Mouse (Mus musculus) liver, adult 2 months (tissue): ENCODE results near the gene Rara. TPM values are rescaled to one million over a fixed set of nuclear protein-coding genes. Genes with fewer than 3 reads are reported as not detected.

Source experiments
- DNase-seq: peaks from one replicate; pipeline ENCODE4 v3.0.0-alpha.2; 2011; ENCODE audit warnings: low read depth, low spot score; ENCODE audit errors: extremely low read depth
- H3K27ac ChIP-seq: fragments of 200-500 bp; replicated peaks from 2 replicates; pipeline ENCODE4 v1.5.1; 2012; ENCODE audit warnings: low read depth, mild to moderate bottlenecking, control low read depth, inconsistent platforms, low read length; ENCODE audit not compliant: insufficient read depth
- H3K27me3 ChIP-seq: fragments of 200-500 bp; 2 replicates; pipeline ENCODE4 v1.6.1; 2012; ENCODE audit warnings: mild to moderate bottlenecking, moderate library complexity, low read length, inconsistent platforms; ENCODE audit not compliant: control insufficient read depth, insufficient read depth
- H3K36me3 ChIP-seq: fragments of 200-500 bp; 2 replicates; pipeline ENCODE4 v1.6.1; 2012; ENCODE audit warnings: low read length, inconsistent platforms; ENCODE audit not compliant: control insufficient read depth, insufficient read depth
- H3K4me1 ChIP-seq: fragments of 200-500 bp; 2 replicates; pipeline ENCODE4 v1.6.1; 2011; ENCODE audit warnings: low read length; ENCODE audit not compliant: control insufficient read depth, insufficient read depth
- H3K4me3 ChIP-seq: fragments of 200-500 bp; 2 replicates; pipeline ENCODE4 v1.5.1; 2011; ENCODE audit warnings: low read depth, mild to moderate bottlenecking, control low read depth, low read length, moderate library complexity; ENCODE audit not compliant: insufficient read depth
- H3K79me2 ChIP-seq: fragments of 200-500 bp; 2 replicates; pipeline ENCODE4 v1.6.1; 2012; ENCODE audit warnings: inconsistent platforms, mild to moderate bottlenecking, low read length, moderate library complexity; ENCODE audit not compliant: control insufficient read depth, insufficient read depth
- H3K9ac ChIP-seq: fragments of 200-500 bp; 2 replicates; pipeline ENCODE4 v1.6.1; 2012; ENCODE audit warnings: low read depth, mild to moderate bottlenecking, control low read depth, inconsistent platforms, low read length
- CTCF ChIP-seq: fragments of 200-500 bp; IDR thresholded peaks from 2 replicates; pipeline ENCODE4 v1.5.1; 2011; ENCODE audit warnings: low read depth, low read length, control low read depth
- POLR2A ChIP-seq: fragments of 200-500 bp; IDR thresholded peaks from 2 replicates; pipeline ENCODE4 v1.6.1; 2011; ENCODE audit warnings: low read length, control low read depth; ENCODE audit not compliant: insufficient read depth; ENCODE audit errors: extremely low read depth
- WGBS: fragments of 180-500 bp; shearing (Covaris S2); methylation state at CpG from one replicate; pipeline ENCODE4 v1.1.7; 2018; 5-methylcytosine and 5-hydroxymethylcytosine counted together
- polyA plus RNA-seq: library from polyadenylated mRNA; depleted of rRNA; stranded (reverse); fragments of >200 nt; gene quantifications from 2 replicates; pipeline ENCODE4 v1.2.3, GENCODE M21; 2012
- total RNA-seq: library from RNA; depleted of rRNA; stranded (reverse); fragments of >200 nt; gene quantifications from 2 replicates; pipeline ENCODE4 v1.2.3, GENCODE M21; 2014

The Rara gene
- total and polyA plus RNA-seq, 2 experiments: 3.7 to 14.1 TPM

DNA sequence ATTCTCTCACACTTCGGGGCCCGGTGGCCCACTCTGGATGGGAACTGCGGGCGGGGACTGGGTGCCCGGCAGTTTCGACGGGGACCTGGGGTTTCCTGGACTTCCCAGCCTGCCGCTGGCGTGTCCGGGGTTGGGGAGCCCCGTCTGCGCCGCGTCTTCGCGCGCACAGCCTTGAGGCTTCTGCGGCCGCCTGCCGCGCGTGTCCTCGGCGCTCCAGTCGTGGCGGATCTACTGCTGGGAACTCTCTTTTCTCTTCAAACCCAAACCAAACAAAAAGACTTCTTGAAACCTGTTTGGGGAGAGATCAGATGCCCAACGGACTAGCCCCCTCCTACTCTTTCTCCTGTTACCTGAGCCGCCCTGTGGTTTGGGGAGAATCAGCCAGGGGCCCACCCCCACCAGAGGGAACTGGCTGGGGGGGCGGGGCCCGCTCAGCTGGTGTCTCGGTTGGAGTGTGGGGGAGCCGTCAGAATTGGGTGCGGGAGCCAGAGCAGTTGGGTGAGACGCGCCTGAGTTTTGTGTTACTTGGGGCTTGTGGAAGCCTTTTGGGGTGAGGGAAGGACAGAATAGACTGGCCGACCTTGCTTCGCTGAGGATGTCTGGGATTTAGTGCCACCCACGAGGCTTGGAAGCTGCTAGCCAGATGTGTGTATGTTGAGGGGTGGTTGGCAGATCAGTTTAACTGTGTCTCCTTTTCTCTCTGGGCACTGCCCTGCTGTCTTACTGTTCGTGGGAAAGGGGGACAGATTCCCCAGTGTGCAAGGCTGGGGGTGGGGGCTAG, 10.5 kb downstream of the Rara start:
- H3K36me3 ChIP-seq: no peaks in the 10 kb centered on the region
- H3K9ac ChIP-seq: peak overlapping the region; percentile 92
- DNase-seq: no peak
- H3K27me3 ChIP-seq: no peaks in the 10 kb centered on the region
- peaks cover 24% of the 10 kb centered on the region; the same call in 1 of the 2 replicates for H3K79me2 ChIP-seq
- TF ChIP-seq CTCF (no peak), POLR2A (no peak)
- H3K4me1 ChIP-seq: peaks cover 34% of the 10 kb centered on the region
- peak overlapping the region; percentile 62 for H3K4me3 ChIP-seq
- H3K27ac ChIP-seq: peak overlapping the region; percentile 71
- WGBS: under 1% methylated on average over 39 of the region's 39 CpGs

DNA sequence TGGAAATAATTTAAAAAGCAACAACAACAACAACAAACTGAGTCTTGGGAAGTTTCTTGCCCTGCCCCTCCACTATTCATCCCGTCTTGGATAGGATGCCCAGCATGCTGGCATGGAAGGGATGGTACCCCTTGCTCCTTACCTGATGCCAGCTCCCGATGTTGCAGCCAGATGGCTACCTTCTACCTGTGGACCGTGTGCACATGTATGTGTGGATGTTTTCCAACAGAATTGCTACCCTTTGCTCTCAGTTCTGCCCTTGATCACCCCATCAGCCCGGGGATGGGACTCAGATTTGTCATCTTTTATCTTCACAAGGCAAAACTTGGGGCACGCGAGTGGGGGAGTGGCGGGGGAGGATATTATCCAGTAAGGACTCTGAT, 11.1 kb downstream of the Rara start:
- Histone ChIP-seq H3K27me3 (no peaks in the 10 kb centered on the region), H3K4me3 (no peak overlapping the region; the same call in 1 of the 2 replicates), H3K4me1 (peaks cover 36% of the 10 kb centered on the region), H3K79me2 (peaks cover 27% of the 10 kb centered on the region; the same call in 1 of the 2 replicates), H3K36me3 (no peaks in the 10 kb centered on the region), H3K27ac (no peak overlapping the region), H3K9ac (no peak overlapping the region)
- 42% methylated on average over 7 of the region's 7 CpGs for WGBS
- no peak for DNase-seq
- TF ChIP-seq POLR2A: no peak
- no peak for TF ChIP-seq CTCF

DNA sequence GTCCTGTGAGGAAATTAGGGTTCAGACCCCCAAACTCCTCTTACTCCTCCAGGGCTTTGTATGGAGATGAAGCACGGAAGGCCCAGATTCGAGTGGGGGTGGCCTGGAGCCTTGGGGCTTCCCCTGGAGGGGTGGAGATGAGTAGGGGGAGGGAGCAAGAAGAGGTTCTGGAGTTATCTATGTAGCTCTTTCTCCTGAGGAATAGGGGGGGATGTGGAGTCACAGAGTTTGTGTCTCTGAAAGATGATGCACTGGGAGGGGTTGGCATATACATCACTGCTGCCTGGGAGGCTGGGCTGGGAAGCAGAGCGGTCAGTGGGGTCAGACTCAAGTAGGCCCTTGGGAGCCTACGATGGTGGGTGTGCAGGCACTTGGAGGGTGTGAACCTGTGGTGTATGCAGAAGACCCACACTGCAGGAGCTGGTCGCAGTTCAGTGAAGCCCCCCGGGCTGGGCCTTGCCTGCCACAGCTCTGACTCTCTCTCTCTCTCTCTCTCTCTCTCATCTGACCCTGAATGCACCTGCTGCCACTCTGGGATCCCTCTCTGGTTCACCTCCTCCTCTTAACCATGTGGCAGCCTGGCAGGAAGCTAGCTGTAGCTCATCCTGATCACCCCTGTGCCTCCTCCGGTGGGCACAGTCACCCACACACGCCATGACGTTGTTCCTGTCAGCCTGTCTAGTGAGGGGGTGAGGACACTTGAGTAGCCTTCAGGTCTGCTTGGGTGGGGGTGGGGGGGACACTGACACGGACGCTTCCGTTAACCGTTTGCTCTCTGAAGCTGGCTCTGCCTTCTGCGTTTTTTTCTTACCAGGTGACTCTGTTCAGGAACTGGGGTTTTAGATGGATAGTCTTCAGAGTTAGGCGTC, 11.7 kb downstream of the Rara start:
- Histone ChIP-seq H3K27ac (no peak overlapping the region), H3K9ac (no peak overlapping the region), H3K4me1 (peaks cover 40% of the 10 kb centered on the region), H3K79me2 (peaks cover 27% of the 10 kb centered on the region; the same call in 1 of the 2 replicates), H3K27me3 (no peaks in the 10 kb centered on the region), H3K4me3 (peak overlapping the region; percentile 5; the same call in 1 of the 2 replicates), H3K36me3 (no peaks in the 10 kb centered on the region)
- no peak for TF ChIP-seq CTCF
- TF ChIP-seq POLR2A: no peak
- no peak for DNase-seq
- 74% methylated on average over 15 of the region's 15 CpGs for WGBS

DNA sequence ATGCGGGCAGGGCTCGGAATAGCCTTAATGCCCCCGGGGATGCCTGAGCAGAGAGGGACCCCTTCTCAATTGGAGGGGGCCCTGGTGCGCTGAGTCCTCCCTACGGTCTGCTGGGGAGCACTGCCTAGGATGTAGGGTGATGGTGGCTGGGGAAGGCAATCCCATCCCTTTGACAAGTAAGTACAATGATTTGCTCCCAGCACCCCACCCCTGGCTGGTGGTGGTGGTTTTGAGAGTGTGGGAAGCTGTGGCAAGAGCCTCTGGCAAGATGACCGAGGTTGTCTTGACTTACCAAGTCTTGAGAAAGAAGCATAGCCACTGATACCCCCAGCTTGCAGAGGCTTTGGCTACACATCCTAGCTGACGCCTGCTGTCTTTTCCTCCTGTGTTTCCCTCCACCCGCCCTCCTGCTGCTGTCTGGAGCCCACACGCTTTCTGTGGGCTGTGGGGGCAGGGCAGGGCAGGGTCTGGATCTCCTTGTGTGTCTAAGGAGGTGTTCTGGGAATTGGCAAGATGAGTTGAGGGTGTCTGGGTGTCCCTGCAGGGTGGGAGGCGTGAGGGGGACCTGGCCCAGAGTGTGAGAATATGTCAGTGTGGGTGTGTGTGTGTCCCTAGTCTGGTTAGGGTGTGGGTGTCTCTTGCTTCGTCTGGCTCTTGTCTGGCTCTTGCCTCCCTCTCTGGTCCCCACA, 12.5 kb downstream of the Rara start:
- no peaks in the 10 kb centered on the region for H3K27me3 ChIP-seq
- H3K4me3 ChIP-seq: no peak overlapping the region
- no peaks in the 10 kb centered on the region for H3K36me3 ChIP-seq
- no peak overlapping the region for H3K27ac ChIP-seq
- TF ChIP-seq POLR2A (no peak), CTCF (no peak)
- DNase-seq: no peak
- H3K9ac ChIP-seq: no peak overlapping the region
- H3K79me2 ChIP-seq: peaks cover 27% of the 10 kb centered on the region; the same call in 1 of the 2 replicates
- WGBS: 77% methylated on average over 11 of the region's 11 CpGs
- H3K4me1 ChIP-seq: peaks cover 47% of the 10 kb centered on the region

DNA sequence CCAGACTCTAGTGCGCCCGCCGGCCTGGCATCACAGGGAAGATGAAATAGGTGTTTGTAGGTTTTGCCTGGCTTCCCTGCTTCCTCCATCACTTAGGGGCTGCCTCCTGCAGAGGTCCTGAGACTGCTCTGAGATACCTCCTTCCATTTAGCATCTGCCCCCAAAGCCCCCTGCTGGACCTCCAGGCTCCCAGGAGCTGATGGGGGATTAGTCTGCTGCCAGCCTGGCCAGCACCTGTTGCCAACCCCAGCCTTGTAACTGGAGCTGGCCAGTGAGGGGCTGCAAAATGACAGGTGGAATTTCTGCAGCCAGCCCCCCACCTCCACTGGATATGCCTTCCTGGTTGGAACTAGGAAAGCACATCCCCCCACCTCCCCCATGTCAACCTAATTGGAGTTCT, 13.2 kb downstream of the Rara start:
- H3K27me3 ChIP-seq: no peaks in the 10 kb centered on the region

More for the DNA sequence above, 13.2 kb downstream of the Rara start:
- peaks cover 46% of the 10 kb centered on the region for H3K4me1 ChIP-seq
- 0 out of 2 replicates have a peak overlapping the region, but pooled peaks have one; percentile 8 for H3K9ac ChIP-seq
- H3K4me3 ChIP-seq: no peak overlapping the region
- H3K36me3 ChIP-seq: no peaks in the 10 kb centered on the region
- 60% methylated on average over 3 of the region's 3 CpGs for WGBS
- no peak for TF ChIP-seq CTCF
- TF ChIP-seq POLR2A: no peak
- no peak overlapping the region for H3K27ac ChIP-seq
- H3K79me2 ChIP-seq: peaks cover 27% of the 10 kb centered on the region; the same call in 1 of the 2 replicates
- no peak for DNase-seq
